Mouse (Mus musculus): ENCODE results near the gene Tmbim4.

Gene Tmbim4

DNA sequence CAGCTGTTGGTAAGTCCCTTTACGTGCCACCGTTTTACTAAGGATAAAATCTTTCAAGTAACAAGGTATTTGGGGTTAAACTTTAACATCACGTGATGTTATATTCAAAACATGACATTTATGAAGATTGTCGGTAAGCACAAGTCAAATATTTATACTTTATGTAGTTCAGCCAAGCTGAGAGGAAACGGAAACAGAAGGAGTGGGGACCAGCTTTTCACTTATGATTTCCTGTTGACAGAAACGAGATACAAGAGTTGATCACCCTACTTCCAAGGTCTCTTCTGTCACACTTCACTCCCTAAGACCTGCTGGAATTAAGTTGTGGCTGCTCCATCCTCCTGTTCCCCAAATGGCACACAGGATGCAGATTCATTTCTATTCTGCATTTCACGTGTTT is 19.4 kb downstream of the Tmbim4 start:
- Histone ChIP-seq H3K4me1 (replicated peaks; ENCODE audit: low read depth, low read length) (no peaks in the 10 kb centered on the region), H3K9me3 (ENCODE audit: low read length) (no peaks in the 10 kb centered on the region), H3K4me3 (replicated peaks; ENCODE audit: low read length) (no peak overlapping the region), H3K36me3 (ENCODE audit: insufficient read depth, low read length) (peaks cover 41% of the 10 kb centered on the region), H3K27me3 (ENCODE audit: insufficient read depth, low read length) (no peaks in the 10 kb centered on the region)
- TF ChIP-seq NANOG (IDR thresholded peaks at IDR 0.05; ENCODE audit: borderline replicate concordance, low read length): no peak
- TF ChIP-seq POU5F1 (IDR thresholded peaks at IDR 0.05; ENCODE audit: borderline replicate concordance, low read length): no peak
- TF ChIP-seq CTCF (conservative IDR thresholded peaks at IDR 0.05; ENCODE audit: low read length): no peak

DNA sequence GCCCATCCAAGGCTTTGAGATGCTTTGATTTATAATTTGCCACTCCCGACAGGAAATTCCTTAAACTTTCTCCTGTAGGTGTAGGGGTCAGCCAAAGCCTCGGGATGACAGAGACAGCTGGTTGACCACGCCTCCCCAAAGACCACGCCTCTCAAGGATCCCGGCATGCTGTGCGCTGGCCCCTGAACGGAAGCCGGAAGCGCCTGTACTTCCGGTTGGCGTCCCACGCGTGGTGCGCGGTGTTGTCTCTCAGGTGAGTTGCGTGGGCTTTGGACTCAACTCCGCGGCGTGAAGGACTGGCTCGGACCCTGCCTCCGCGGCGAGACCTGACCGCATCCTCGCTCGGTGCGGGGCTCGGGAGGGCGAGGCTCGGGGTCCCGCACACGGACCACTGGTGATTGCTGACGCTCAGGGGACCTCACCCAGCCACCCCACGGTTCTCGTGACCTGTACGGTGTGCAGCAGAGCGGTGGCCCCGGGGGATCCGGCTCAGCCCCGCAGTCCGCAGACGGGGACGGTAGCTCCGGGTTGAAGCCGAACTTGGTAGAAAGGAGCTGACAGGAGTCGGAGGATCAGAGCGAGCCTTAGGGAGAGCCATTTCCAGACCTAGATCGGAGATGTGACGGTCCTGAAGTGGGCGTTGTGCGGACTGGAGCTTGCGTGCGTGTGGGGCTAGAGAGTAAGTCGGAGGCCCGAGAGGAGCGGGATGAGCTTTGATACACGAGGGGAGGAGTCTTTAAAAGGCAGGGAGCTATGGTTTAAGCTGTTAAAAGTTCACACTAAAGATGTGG is 25.7 kb downstream of the Tmbim4 start, which contains the start of gene Llph:
TSS of gene Llph (plus strand) at position 200 of the 791 bp plus-strand sequence.
- no peaks in the 10 kb centered on the region for H3K9me3 ChIP-seq (ENCODE audit: low read length)
- peaks cover 45% of the 10 kb centered on the region for H3K36me3 ChIP-seq (ENCODE audit: insufficient read depth, low read length)
- H3K27me3 ChIP-seq (ENCODE audit: insufficient read depth, low read length): no peaks in the 10 kb centered on the region
- H3K4me1 ChIP-seq (replicated peaks; ENCODE audit: low read depth, low read length): peaks cover 40% of the 10 kb centered on the region
- peak within 1 kb of the TSS; percentile 100 for H3K4me3 ChIP-seq (replicated peaks; ENCODE audit: low read length)
- TF ChIP-seq NANOG (IDR thresholded peaks at IDR 0.05; ENCODE audit: borderline replicate concordance, low read length) (no peak), POU5F1 (IDR thresholded peaks at IDR 0.05; ENCODE audit: borderline replicate concordance, low read length) (no peak), CTCF (conservative IDR thresholded peaks at IDR 0.05; ENCODE audit: low read length) (no peak)

GRCm38 (mm10) chr10:120231718-120232117 is 30.3 kb downstream of the Tmbim4 start:
- H3K36me3 ChIP-seq (ENCODE audit: insufficient read depth, low read length): peaks cover 48% of the 10 kb centered on the region
- peaks cover 44% of the 10 kb centered on the region for H3K4me1 ChIP-seq (replicated peaks; ENCODE audit: low read depth, low read length)
- no peak overlapping the region for H3K4me3 ChIP-seq (replicated peaks; ENCODE audit: low read length)
- 0 out of 2 replicates have a peak, but pooled peaks cover 3% of the 10 kb centered on the region for H3K27me3 ChIP-seq (ENCODE audit: insufficient read depth, low read length)
- no peaks in the 10 kb centered on the region for H3K9me3 ChIP-seq (ENCODE audit: low read length)
- TF ChIP-seq CTCF (conservative IDR thresholded peaks at IDR 0.05; ENCODE audit: low read length): peak; percentile 90
- no peak for TF ChIP-seq NANOG (IDR thresholded peaks at IDR 0.05; ENCODE audit: borderline replicate concordance, low read length)

GRCm38 (mm10) chr10:120233655-120234367 is 32.4 kb downstream of the Tmbim4 start:
- Histone ChIP-seq H3K4me1 (replicated peaks; ENCODE audit: low read depth, low read length) (peaks cover 39% of the 10 kb centered on the region), H3K4me3 (replicated peaks; ENCODE audit: low read length) (peak overlapping the region; percentile 46), H3K27me3 (ENCODE audit: insufficient read depth, low read length) (0 out of 2 replicates have a peak, but pooled peaks cover 11% of the 10 kb centered on the region), H3K9me3 (ENCODE audit: low read length) (no peaks in the 10 kb centered on the region), H3K36me3 (ENCODE audit: insufficient read depth, low read length) (peaks cover 40% of the 10 kb centered on the region)
- TF ChIP-seq CTCF (conservative IDR thresholded peaks at IDR 0.05; ENCODE audit: low read length) (peak; percentile 80), POU5F1 (IDR thresholded peaks at IDR 0.05; ENCODE audit: borderline replicate concordance, low read length) (no peak)

DNA sequence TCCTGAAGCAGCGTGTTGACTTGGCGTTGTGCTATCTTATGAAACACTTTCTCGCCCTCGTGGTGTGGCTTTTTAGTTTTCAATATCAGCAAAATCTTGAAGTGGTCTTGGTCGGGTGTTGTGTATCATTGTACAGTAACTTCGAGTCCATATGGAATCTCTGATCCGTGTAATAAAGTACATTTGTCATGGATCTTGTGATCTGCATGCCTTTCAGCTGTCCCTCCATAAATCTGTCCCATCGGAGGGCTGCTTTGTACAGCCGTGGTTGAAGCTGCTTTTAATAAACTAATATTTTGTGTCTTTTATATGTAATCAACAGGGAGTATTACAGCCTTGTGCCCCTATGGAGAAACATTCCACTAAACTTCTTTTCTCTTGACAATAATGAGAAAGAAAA is 35.5 kb downstream of the Tmbim4 start:
- H3K4me3 ChIP-seq (replicated peaks; ENCODE audit: low read length): no peak overlapping the region
- H3K4me1 ChIP-seq (replicated peaks; ENCODE audit: low read depth, low read length): peaks cover 25% of the 10 kb centered on the region
- H3K9me3 ChIP-seq (ENCODE audit: low read length): peaks cover 7% of the 10 kb centered on the region; the same call in 1 of the 2 replicates
- H3K27me3 ChIP-seq (ENCODE audit: insufficient read depth, low read length): 0 out of 2 replicates have a peak, but pooled peaks cover 11% of the 10 kb centered on the region
- peaks cover 12% of the 10 kb centered on the region for H3K36me3 ChIP-seq (ENCODE audit: insufficient read depth, low read length)
- TF ChIP-seq CTCF (conservative IDR thresholded peaks at IDR 0.05; ENCODE audit: low read length) (no peak), POU5F1 (IDR thresholded peaks at IDR 0.05; ENCODE audit: borderline replicate concordance, low read length) (no peak), NANOG (IDR thresholded peaks at IDR 0.05; ENCODE audit: borderline replicate concordance, low read length) (no peak)

DNA sequence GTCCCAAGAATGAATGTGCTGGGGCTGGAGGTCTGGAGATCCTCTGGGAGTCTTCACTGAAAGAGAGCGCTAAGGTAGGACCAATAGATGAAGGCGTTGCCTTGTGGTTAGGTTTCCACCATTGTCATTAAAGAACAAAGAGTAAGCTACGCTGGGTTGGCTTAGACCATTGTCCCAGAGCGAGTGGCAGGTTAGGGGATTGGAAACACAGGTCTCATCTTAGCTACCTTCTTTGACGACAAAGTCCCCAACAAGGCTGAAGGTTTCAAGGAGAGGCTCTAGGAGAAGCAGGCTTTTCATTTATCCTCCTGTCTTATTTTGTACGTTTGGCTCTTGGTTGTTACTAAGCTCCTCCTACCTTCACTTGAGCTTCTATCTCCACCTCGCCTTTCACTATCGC is 36.9 kb downstream of the Tmbim4 start:
- Histone ChIP-seq H3K36me3 (ENCODE audit: insufficient read depth, low read length) (no peaks in the 10 kb centered on the region), H3K27me3 (ENCODE audit: insufficient read depth, low read length) (0 out of 2 replicates have a peak, but pooled peaks cover 11% of the 10 kb centered on the region), H3K4me1 (replicated peaks; ENCODE audit: low read depth, low read length) (peaks cover 22% of the 10 kb centered on the region), H3K4me3 (replicated peaks; ENCODE audit: low read length) (no peak overlapping the region), H3K9me3 (ENCODE audit: low read length) (peaks cover 7% of the 10 kb centered on the region; the same call in 1 of the 2 replicates)
- no peak for TF ChIP-seq POU5F1 (IDR thresholded peaks at IDR 0.05; ENCODE audit: borderline replicate concordance, low read length)
- no peak for TF ChIP-seq CTCF (conservative IDR thresholded peaks at IDR 0.05; ENCODE audit: low read length)
- no peak for TF ChIP-seq NANOG (IDR thresholded peaks at IDR 0.05; ENCODE audit: borderline replicate concordance, low read length)

DNA sequence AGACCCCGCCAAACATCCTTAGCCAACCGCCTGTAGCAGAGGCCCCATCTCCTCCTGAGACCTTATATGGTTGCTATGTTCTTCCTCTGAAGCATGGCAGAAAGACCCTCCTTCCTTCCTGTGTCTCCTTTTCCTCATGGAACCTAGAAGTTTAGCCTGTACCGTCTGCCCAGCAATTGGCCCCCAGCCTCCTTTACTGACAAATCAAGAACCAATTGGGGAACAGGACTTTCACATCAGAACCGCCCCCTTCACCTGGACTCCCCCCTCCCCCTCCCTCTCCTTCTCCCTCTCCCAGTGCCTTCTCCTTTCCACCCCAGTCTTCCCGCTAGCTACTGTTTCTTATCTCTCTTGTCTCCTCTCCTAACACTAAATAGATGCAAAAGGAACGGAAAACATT is 38.1 kb downstream of the Tmbim4 start:
- Histone ChIP-seq H3K36me3 (ENCODE audit: insufficient read depth, low read length) (no peaks in the 10 kb centered on the region), H3K4me3 (replicated peaks; ENCODE audit: low read length) (no peak overlapping the region), H3K27me3 (ENCODE audit: insufficient read depth, low read length) (0 out of 2 replicates have a peak, but pooled peaks cover 11% of the 10 kb centered on the region), H3K9me3 (ENCODE audit: low read length) (peaks cover 7% of the 10 kb centered on the region; the same call in 1 of the 2 replicates), H3K4me1 (replicated peaks; ENCODE audit: low read depth, low read length) (peaks cover 18% of the 10 kb centered on the region; the same call in 1 of the 2 replicates)
- TF ChIP-seq POU5F1 (IDR thresholded peaks at IDR 0.05; ENCODE audit: borderline replicate concordance, low read length): no peak
- no peak for TF ChIP-seq CTCF (conservative IDR thresholded peaks at IDR 0.05; ENCODE audit: low read length)

DNA sequence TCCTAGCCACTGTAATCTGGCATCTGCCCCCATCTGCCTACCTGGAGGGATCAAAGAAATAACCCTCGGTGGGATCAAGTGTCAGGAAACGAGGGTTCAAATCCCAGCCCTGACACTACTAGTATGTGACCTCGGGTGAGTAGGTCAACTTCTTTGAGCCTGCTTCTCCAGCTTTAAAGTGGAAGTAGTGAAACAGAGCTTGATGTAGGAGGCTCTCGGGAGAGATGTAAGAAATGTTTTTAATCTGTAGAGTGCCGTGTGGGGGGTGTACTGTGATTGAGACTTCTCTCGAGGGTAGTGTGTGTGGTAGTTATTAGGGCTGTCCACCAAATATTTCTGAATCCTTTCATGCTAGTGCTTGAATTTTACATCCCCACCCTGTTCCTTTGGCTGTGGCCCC is 41.0 kb downstream of the Tmbim4 start:
- no peaks in the 10 kb centered on the region for H3K36me3 ChIP-seq (ENCODE audit: insufficient read depth, low read length)
- no peak for TF ChIP-seq POU5F1 (IDR thresholded peaks at IDR 0.05; ENCODE audit: borderline replicate concordance, low read length)
- TF ChIP-seq NANOG (IDR thresholded peaks at IDR 0.05; ENCODE audit: borderline replicate concordance, low read length): no peak
- TF ChIP-seq CTCF (conservative IDR thresholded peaks at IDR 0.05; ENCODE audit: low read length): no peak

More for the DNA sequence above, 41.0 kb downstream of the Tmbim4 start:
- peaks cover 7% of the 10 kb centered on the region; the same call in 1 of the 2 replicates for H3K9me3 ChIP-seq (ENCODE audit: low read length)
- peaks cover 10% of the 10 kb centered on the region; the same call in 1 of the 2 replicates for H3K27me3 ChIP-seq (ENCODE audit: insufficient read depth, low read length)
- H3K4me1 ChIP-seq (replicated peaks; ENCODE audit: low read depth, low read length): peaks cover 23% of the 10 kb centered on the region
- H3K4me3 ChIP-seq (replicated peaks; ENCODE audit: low read length): no peak overlapping the region

Measured in E14TG2a.4 (cell line).